Mouse (Mus musculus) left cerebral cortex, postnatal 25 days (tissue): ENCODE results near the gene Leo1. TPM values are rescaled to one million over a fixed set of nuclear protein-coding genes. Genes with fewer than 3 reads are reported as not detected.

Experiments
- DNase-seq, 2 experiments: peaks; one replicate each; pipeline ENCODE4 v3.0.0; 2022; ENCODE audit warnings: low spot score in 2 of 2, mixed read lengths in 1 of 2
- intact Hi-C: fragments of 180-260 bp; cut with DNase I; formaldehyde crosslinking; loops from one replicate; pipeline ENCODE4 v1.15.1; 2025
- total RNA-seq, 2 experiments: library from RNA; stranded (reverse); gene quantifications; 2 replicates each; pipeline ENCODE4 v1.2.3; 2021

The Leo1 gene
- total RNA-seq = 10 to 100 TPM; 25.5 to 29.1 TPM

DNA sequence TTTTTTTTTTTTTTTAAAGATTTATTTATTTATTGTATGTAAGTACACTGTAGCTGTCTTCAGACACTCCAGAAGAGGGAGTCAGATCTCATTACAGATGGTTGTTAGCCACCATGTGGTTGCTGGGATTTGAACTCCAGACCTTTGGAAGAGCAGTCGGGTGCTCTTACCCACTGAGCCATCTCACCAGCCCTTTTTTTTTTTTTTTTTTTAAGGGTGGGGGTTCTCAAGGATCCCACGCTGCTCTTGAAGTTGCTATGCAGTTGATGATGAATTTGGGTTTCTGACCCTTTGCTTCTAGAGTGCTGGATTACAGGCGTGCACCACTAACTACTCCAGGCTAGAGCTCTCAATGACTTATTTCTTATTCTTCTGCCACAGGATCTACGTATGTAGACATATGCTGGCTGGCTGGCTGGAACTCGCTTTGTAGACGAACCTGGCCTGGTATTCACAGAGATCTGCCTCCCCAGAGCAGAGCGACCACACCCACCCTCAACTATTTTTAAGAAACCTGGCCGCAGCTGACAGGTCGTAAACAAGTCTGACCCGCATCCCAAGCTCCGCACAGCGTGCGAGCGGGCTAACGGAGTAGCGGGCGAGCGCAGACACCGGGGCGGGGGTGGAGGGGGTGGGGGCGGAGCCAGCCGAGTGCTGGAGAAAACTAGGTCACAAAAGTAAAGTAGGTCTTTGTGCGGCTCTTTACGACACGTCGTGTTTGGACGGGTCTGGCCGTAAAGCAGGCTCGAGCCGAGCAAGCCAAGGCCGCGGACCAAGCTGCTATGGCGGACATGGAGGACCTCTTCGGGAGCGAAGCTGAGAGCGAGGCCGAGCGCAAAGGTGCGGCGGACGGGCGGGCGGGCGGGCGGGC, at the start of gene Leo1:
Gene Leo1 (plus strand): TSS at position 729 of the 871 bp plus-strand sequence.
- DNase-seq = peak; percentile 91 to 96
- intact Hi-C loops = loop anchor here (1.0 kb wide), 1 partner anchor 32 kb away; no protein-coding TSS in a partner anchor

DNA sequence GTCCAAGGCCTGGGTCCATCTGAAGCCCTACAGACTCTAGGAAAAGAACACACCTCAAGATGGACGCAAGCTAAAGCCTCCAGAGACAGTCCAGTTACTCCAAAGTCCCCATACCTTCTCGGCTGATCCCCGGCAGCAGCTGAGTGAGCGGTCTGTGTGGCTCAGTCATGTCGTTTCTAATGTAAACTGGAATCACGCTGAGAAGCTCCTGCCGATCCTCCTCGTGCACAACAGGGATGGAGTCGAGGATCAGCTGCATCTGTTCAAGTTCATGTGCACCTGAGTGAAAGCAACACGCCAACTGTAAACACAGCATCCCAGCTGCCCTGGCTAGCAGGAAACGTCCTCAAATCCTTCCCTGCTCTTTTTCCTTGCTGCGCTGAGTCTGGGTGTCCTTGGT, 48.1 kb upstream of the Leo1 start:
- DNase-seq = no peak
- intact Hi-C loops = no loop called here

GRCm38 (mm10) chr9:75395971-75396370, 45.4 kb upstream of the Leo1 start:
- no peak for DNase-seq
- intact Hi-C loops = no loop called here

GRCm38 (mm10) chr9:75399069-75399468, 42.3 kb upstream of the Leo1 start:
- intact Hi-C loops = no loop called here

GRCm38 (mm10) chr9:75400639-75401038, 40.7 kb upstream of the Leo1 start:
- intact Hi-C loops = no loop called here
- no peak for DNase-seq

More at GRCm38 (mm10) chr9:75399069-75399468, 42.3 kb upstream of the Leo1 start:
- DNase-seq = no peak

DNA sequence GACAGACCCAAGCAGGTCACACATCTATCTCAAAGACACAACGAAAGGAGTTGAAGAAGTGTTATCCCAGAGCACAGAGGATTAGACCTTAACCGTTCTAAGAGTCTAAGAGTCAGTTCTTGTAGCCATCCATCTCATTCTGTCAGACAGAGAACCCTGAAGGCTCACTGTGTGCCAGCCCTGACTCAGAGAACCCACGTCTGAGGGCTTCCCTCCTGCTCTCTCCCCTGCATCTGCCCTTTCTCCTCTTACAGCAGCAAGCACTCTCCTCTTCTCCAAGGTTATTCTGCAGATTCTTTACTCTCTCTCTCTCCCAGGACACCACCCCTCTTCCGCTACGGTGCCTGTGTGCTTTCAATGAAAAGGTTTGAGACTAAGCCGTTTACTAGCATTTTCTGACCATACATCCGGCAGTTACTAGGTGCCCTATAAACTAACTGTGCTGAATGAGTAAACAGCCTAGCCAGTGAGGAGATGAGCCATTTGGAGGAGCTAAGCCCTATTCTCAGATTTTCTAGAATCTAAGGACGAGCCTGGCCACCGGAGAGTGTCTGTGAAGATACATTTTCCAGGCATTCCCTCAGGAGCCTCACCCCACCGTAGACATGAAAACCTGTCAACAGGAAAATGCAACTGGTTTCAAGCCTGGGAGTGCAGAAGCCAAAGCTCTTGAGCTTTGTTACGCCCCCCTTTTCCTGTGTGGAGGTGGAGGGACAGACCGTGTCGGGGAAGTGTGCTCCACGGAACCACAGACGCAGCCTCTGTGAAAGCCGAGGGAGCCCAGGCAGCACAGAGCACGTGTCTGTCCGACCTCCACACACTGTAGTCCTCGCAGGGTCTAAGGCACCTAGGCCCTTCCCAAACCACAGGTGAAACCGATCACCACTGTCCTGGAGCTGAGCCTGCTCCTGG, 39.5 kb upstream of the Leo1 start:
- intact Hi-C loops = no loop called here
- peak in 1 of 2 experiments; percentile 25 for DNase-seq

DNA sequence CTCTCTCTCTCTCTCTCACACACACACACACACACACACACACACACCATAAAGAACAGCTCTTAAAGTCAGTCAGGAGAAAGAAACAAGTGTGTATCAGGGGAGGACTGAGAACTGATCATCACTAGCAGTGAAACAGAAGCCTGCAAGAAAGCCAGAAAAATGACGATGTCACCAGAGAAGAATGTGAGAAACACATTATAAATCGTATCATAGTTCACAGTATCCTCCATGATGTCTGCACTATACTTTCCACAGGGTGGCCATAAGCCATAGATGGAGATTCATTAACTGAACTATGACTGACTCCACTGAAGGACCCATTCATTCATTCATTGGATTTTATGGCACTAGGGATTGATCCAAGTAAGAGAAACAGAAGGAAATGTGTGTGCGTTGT, 37.8 kb upstream of the Leo1 start:
- DNase-seq = no peak
- intact Hi-C loops = no loop called here

DNA sequence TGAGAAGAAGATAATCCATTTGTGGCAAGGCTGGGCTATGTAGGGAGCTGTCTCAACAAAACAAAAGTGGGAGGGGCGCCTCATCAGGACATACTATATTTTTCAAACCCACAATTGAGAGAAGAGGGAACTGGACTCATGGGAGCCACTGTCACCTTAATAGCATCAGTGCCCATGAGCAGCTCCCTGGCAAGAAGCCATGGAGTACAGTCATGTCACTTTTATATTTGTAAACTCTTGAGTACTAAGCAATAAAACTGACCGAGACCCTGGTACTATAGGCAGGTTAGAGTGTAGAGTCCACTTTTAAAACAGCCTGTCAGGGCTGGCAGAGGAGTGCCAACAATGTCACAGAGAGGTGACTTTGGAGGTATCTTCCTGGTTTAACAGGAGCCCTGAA, 35.2 kb upstream of the Leo1 start:
- intact Hi-C loops = loop anchor here (5.0 kb wide), 1 partner anchor 94 kb away; no protein-coding TSS in a partner anchor
- no peak for DNase-seq

GRCm38 (mm10) chr9:75407803-75408202, 33.5 kb upstream of the Leo1 start:
- peak; percentile 43 to 86 for DNase-seq
- intact Hi-C loops = loop anchor here (2.0 to 5.0 kb wide), 2 partner anchors 59 to 96 kb away; no protein-coding TSS in a partner anchor

GRCm38 (mm10) chr9:75408204-75408826, 33.0 kb upstream of the Leo1 start:
- intact Hi-C loops = loop anchor here (2.0 to 5.0 kb wide), 2 partner anchors 58 to 96 kb away; no protein-coding TSS in a partner anchor
- DNase-seq = no peak

DNA sequence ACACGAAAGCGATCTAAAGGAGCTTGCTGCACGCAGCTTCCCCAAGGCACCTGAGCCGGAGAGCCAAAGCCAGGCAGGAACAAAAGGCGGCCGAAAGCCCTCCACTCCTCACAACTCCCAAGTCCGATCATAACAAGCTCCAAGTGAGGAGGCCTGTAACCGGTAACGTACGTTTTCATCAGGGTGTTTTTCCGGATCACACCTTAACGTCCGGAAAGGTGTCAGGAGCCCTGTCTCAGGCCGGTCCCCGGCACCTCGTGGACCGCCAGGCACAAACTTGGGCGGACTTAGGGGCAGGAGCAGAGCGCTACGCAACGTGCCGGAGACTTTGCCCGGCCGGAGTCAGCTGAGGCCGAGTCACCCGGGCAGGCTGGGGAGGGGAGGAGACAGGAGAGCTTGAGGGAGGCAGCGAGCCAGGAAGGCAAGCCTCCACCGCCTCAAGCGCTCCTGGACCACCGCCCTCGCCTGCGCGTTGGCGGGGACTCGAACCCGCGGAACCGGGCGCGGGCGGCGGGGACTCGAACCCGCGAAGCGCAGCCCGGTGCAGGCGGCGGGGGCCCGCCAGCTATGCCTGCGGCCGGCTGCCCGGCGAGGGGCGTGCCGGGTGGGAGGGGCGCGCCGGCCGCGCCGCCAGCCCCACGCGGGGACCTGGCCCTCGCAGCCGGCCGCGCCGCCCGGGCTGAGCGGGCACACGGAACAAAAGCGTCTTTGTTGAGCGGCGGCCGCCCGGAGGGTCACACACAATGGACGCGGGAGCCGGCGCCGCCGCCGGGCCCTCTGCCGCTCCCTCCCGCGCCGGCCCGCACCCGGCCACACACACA, 32.1 kb upstream of the Leo1 start:
- intact Hi-C loops = loop anchor here (1.0 to 5.0 kb wide), 4 partner anchors 32 to 97 kb away; partner anchors contain the start of gene Leo1
- peak; percentile 55 to 60 for DNase-seq

DNA sequence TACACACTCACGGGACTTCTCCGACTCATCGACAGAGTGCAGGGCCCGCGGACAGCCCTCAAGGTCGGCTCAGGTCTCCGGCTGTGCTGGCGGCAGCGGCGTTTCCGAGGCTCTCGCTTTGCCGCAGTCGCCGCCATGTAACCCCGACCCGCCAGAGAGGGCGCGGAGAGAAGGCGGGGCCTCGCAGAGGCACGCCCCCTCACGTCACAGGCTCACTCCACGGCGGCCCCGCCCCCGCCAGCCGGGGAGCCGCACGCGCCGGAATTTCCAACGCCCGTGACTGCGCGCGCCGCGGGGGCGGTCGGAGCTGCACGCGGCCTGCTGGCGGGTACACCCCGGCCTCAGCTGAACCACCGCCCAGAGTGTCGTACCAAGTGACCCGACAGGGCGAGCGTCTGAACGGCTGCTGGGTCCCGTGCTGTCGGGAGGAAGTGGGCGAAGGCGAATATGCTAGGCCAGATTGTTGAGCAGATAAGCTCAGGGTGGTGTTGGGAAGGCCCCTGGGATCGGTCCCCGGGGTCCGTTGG, 31.4 kb upstream of the Leo1 start, which contains the start of gene Mapk6:
Gene Mapk6 (minus strand): TSS at position 154 of the 527 bp plus-strand sequence.
- DNase-seq = peak; percentile 97 to 98
- intact Hi-C loops = loop anchor here (1.0 to 5.0 kb wide), 4 partner anchors 31 to 98 kb away; partner anchors contain the start of gene Leo1

DNA sequence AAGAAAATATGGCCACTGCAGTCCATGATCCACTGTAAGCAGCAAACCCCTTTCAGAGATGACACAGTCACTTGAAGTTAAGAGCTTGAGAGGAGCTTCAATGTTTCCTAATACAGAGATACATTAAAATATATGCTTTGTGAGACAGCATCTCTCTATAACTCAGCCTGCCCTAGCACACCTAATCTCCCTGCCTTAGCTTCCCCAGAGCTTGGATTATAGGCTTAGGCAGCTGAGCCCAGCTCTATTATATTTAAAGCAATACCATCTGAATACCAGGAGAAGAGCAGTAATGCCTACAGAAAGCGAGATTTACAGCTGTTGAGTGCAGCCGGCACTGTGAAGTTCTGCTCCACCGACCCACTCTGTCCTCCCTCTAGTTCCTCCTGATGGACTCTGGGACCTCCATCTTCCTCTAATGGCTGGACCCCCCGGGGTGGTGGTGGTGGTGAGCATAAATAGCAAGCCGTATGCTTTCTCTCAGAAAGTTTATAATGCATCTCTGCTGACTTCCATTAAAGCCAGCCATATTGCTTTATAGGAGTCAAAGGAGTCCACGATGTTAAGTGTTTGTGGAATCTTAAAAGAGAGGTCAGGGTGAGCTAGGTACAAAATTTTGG, 30.3 kb upstream of the Leo1 start:
- no peak for DNase-seq
- intact Hi-C loops = no loop called here

DNA sequence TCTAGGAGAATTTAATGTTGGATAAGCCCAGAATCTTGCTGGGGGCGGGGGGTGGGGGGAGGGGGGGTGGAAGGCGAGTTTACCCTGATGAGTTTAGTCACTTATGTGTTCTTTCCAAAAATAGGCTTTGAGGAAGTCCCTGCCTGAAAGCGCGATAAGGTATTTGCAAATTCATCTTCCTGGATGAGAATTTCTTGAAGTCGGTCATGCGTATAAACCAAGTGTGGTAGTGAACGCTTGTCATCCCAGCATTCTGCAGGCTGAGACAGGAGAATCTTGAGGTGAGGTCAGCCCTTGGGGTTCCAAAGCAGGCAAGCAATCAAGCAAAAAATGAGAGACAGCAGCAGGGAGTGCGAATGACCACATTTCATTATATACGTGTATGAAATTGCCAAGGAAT, 29.7 kb upstream of the Leo1 start:
- DNase-seq = no peak
- intact Hi-C loops = no loop called here

- intact Hi-C loops = no loop called here
- DNase-seq = no peak
These were observed 28.1 kb upstream of the Leo1 start for GRCm38 (mm10) chr9:75413206-75413605.

DNA sequence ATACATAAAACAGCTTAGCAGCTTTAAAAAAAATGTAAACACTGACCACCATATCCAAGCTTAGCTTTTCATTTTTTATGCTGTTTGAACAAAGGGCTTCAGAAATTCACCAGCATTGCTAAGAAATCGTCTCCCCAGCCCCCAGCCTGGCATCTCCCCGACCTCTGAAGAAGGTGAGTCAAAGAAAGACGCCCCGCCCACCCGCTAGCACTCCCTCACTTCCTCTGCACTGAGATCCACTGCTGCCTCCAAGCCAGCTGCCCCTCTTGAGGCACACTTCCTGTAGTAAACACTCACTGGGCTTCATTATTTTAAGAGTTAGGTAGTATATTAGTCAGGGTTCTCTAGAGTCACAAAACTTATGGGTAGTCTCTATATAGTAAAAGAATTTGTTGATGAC, 27.1 kb upstream of the Leo1 start:
- no peak for DNase-seq

GRCm38 (mm10) chr9:75422251-75422691, 19.1 kb upstream of the Leo1 start:
- no peak for DNase-seq
- intact Hi-C loops = no loop called here

More for the DNA sequence above, 27.1 kb upstream of the Leo1 start:
- intact Hi-C loops = no loop called here

- no peak for DNase-seq
- intact Hi-C loops = no loop called here
These were observed 17.6 kb upstream of the Leo1 start for GRCm38 (mm10) chr9:75423683-75424082.
